Mouse (Mus musculus) hindbrain, embryonic 10.5 days (tissue): ENCODE measurements at regions not wholly inside any gene's neighbourhood (a gene's known extent, or its start where the extent isn't known, plus 50 kb on each side); places are given as distances from the start of the nearest gene placed in this dataset.

ENCODE experiments used
- DNase-seq: peaks from one replicate; pipeline ENCODE4 v3.0.0-alpha.2; 2017; ENCODE audit warnings: low spot score
- H3K27ac ChIP-seq: fragments of 300-500 bp; sonication (generic); 2 replicates; pipeline ENCODE4 v1.5.1; 2016; ENCODE audit warnings: mild to moderate bottlenecking, moderate library complexity
- H3K27me3 ChIP-seq: fragments of 300-500 bp; sonication (generic); 2 replicates; pipeline ENCODE4 v1.6.1; 2016; ENCODE audit warnings: mild to moderate bottlenecking; ENCODE audit not compliant: poor library complexity, insufficient read depth, severe bottlenecking
- H3K36me3 ChIP-seq: fragments of 300-500 bp; sonication (generic); 2 replicates; pipeline ENCODE4 v1.6.1; 2016; ENCODE audit warnings: mild to moderate bottlenecking, moderate library complexity
- H3K4me1 ChIP-seq: fragments of 300-500 bp; sonication (generic); replicated peaks from 2 replicates; pipeline ENCODE4 v1.6.1; 2016; ENCODE audit warnings: mild to moderate bottlenecking
- H3K4me3 ChIP-seq: fragments of 300-500 bp; sonication (generic); 2 replicates; pipeline ENCODE4 v1.5.1; 2016; ENCODE audit warnings: mild to moderate bottlenecking, moderate library complexity
- H3K9me3 ChIP-seq: fragments of 300-500 bp; sonication (generic); 2 replicates; pipeline ENCODE4 v1.6.1; 2016; ENCODE audit warnings: mild to moderate bottlenecking, moderate library complexity
- WGBS: fragments of 180-500 bp; shearing (Covaris S2); methylation state at CpG from one replicate; pipeline ENCODE4 v1.1.7; 2016; 5-methylcytosine and 5-hydroxymethylcytosine counted together

GRCm38 (mm10) chr5:24237201-24237600 lies 72.4 kb downstream of the Nupl2 start:
- Histone ChIP-seq H3K9me3 (no peaks in the 10 kb centered on the region), H3K4me3 (no peak overlapping the region), H3K36me3 (no peaks in the 10 kb centered on the region), H3K4me1 (no peaks in the 10 kb centered on the region), H3K27me3 (no peaks in the 10 kb centered on the region), H3K27ac (no peak overlapping the region)
- DNase-seq = no peak
- WGBS = 86% methylated on average over 3 of the region's 3 CpGs

GRCm38 (mm10) chr5:24239006-24239405 lies 74.2 kb downstream of the Nupl2 start:
- H3K27me3 ChIP-seq = no peaks in the 10 kb centered on the region
- WGBS = 76% methylated on average over 2 of the region's 2 CpGs
- no peak for DNase-seq
- no peak overlapping the region for H3K4me3 ChIP-seq
- no peak overlapping the region for H3K27ac ChIP-seq
- no peaks in the 10 kb centered on the region for H3K9me3 ChIP-seq
- no peaks in the 10 kb centered on the region for H3K4me1 ChIP-seq
- no peaks in the 10 kb centered on the region for H3K36me3 ChIP-seq

GRCm38 (mm10) chr5:24244211-24244610 lies 79.4 kb downstream of the Nupl2 start:
- no peaks in the 10 kb centered on the region for H3K9me3 ChIP-seq
- H3K27me3 ChIP-seq = no peaks in the 10 kb centered on the region
- WGBS = 84% methylated on average over 6 of the region's 6 CpGs
- H3K4me1 ChIP-seq = no peaks in the 10 kb centered on the region
- no peak overlapping the region for H3K27ac ChIP-seq
- no peak for DNase-seq
- H3K4me3 ChIP-seq = no peak overlapping the region
- H3K36me3 ChIP-seq = no peaks in the 10 kb centered on the region

GRCm38 (mm10) chr5:24255421-24255820 lies 90.7 kb downstream of the Nupl2 start:
- Histone ChIP-seq H3K36me3 (no peaks in the 10 kb centered on the region), H3K4me1 (no peaks in the 10 kb centered on the region), H3K27me3 (no peaks in the 10 kb centered on the region), H3K27ac (no peak overlapping the region), H3K9me3 (peaks cover 11% of the 10 kb centered on the region; the same call in 1 of the 2 replicates), H3K4me3 (no peak overlapping the region)
- 90% methylated on average over 5 of the region's 5 CpGs for WGBS
- DNase-seq = no peak

DNA sequence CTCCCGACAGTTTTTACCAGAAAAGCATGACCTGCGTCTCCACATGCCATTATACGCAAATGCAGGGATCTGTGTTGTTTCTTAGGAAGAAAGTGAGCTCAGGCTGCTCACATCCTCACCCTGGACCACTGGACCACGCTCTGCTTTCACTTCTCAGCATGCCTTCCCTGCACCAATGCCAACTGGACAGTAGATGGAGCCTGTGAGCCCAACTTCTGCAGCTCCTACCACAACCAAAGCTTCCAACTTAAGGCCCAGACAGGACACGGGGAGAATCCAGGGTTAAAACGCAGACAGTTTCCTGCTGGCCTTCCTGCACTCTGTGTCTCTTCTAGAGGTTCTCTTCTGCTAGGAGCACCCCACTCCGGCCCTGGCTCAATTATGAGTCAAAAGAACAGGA lies 90.3 kb downstream of the Kcnh2 start:
- 15% methylated on average over 7 of the region's 7 CpGs for WGBS
- peak; percentile 77 for DNase-seq

DNA sequence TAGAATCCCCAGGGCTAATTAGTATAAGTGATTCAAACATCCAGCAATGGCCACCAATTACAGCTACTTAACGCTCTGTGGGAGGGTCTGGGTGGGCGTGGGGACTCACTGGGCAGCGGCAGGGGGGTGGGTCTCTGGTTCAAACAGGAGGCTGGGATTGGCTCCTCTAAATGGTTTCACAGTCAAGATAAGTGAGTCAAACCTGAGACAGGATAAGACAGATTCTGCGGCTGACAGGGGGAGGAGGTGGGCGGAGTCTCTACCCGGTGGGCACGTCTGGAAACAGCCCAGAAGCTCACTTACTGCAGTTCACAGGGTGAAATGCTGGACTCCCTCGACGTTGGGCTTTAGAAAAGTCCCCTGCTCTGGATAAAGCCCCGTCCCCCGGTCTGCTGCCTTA lies 89.3 kb downstream of the Kcnh2 start:
- no peaks in the 10 kb centered on the region for H3K36me3 ChIP-seq
- peaks cover 7% of the 10 kb centered on the region for H3K27me3 ChIP-seq
- H3K9me3 ChIP-seq = peaks cover 9% of the 10 kb centered on the region; the same call in 1 of the 2 replicates
- no peak overlapping the region for H3K4me3 ChIP-seq
- 16% methylated on average over 11 of the region's 11 CpGs for WGBS
- no peak overlapping the region for H3K27ac ChIP-seq
- H3K4me1 ChIP-seq = peaks cover 25% of the 10 kb centered on the region
- DNase-seq = no peak

More for the DNA sequence above, 90.3 kb downstream of the Kcnh2 start:
- Histone ChIP-seq H3K36me3 (no peaks in the 10 kb centered on the region), H3K4me3 (no peak overlapping the region), H3K27ac (no peak overlapping the region), H3K4me1 (peaks cover 18% of the 10 kb centered on the region), H3K9me3 (peaks cover 9% of the 10 kb centered on the region; the same call in 1 of the 2 replicates), H3K27me3 (peaks cover 7% of the 10 kb centered on the region)

DNA sequence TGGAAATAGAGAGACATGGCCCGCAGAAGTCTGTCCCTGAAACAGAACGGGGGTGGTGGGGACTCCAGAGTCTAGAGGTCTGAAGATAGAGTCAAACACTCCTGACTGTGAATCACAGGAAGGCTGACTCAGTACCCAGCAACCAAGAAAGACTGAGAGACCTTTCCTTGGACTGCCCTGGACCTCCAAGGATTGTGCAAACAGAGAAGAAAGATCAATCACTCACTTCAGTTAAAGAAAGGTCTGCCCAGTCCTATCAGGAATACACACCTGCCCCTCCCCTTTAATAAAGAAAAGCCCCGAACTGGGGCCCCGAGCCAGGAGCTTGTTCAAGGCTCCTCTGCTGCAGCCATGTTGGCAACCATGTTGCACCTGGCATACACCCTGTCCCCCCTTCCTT lies 87.3 kb downstream of the Kcnh2 start:
- Histone ChIP-seq H3K36me3 (no peaks in the 10 kb centered on the region), H3K9me3 (no peaks in the 10 kb centered on the region), H3K27ac (no peak overlapping the region), H3K4me3 (no peak overlapping the region), H3K4me1 (peaks cover 25% of the 10 kb centered on the region), H3K27me3 (peaks cover 7% of the 10 kb centered on the region)
- 79% methylated on average over 4 of the region's 4 CpGs for WGBS
- no peak for DNase-seq

DNA sequence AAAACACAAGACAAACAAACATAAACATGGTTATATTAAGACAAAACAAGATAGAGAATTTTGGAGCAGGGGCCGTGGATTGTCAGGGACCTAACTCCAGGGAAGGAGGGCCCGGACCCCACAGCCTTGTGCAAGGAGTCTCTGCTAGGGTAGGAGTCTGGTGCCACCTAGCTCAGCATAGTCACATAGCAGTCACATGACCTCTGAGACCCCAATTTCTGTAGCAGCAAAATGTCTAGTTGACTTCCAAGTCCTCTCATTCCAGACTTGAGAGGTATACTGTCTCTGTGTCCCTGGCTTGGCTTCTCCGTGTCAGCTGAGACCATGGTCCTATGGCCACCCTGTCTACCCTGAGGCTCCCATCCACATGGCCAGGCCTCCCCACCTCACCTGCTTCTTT lies 86.0 kb downstream of the Kcnh2 start:
- DNase-seq = no peak
- Histone ChIP-seq H3K4me1 (peaks cover 25% of the 10 kb centered on the region), H3K27me3 (peaks cover 7% of the 10 kb centered on the region), H3K36me3 (no peaks in the 10 kb centered on the region), H3K4me3 (no peak overlapping the region), H3K9me3 (no peaks in the 10 kb centered on the region), H3K27ac (no peak overlapping the region)
- WGBS = 90% methylated on average over 3 of the region's 3 CpGs

- H3K27me3 ChIP-seq = peaks cover 7% of the 10 kb centered on the region
- H3K27ac ChIP-seq = peak overlapping the region; percentile 69; the same call in 1 of the 2 replicates
- H3K4me1 ChIP-seq = peaks cover 24% of the 10 kb centered on the region
- peak; percentile 86 for DNase-seq
- no peaks in the 10 kb centered on the region for H3K36me3 ChIP-seq
- 20% methylated on average over 16 of the region's 16 CpGs for WGBS
- H3K9me3 ChIP-seq = no peaks in the 10 kb centered on the region
- peak overlapping the region; percentile 41 for H3K4me3 ChIP-seq
Observed at GRCm38 (mm10) chr5:24266344-24267295, 84.8 kb downstream of the Kcnh2 start.
